Mouse (Mus musculus) hindbrain, embryonic 15.5 days (tissue): ENCODE measurements around the gene Lamp1. TPM values are rescaled to one million over a fixed set of nuclear protein-coding genes. Genes with fewer than 3 reads are reported as not detected.
A peak's percentile ranks its signal among the peaks of the same experiment; 100 is the strongest.
"Not testable (repeated sequence)": the region's sequence is repeated elsewhere in the genome, so short reads cannot be mapped to it uniquely, and the experiment has no call there.

Source experiments
- ATAC-seq: fragments of 200-750 bp; cut with Nextera tagmentation; 2 replicates; pipeline ENCODE4 v1.8.0; 2017; ENCODE audit warnings: low read depth, moderate number of reproducible peaks, moderate TSS enrichment; ENCODE audit not compliant: low FRiP score
- H3K27ac ChIP-seq: fragments of 300-500 bp; sonication (generic); replicated peaks from 2 replicates; pipeline ENCODE4 v1.5.1; 2015; ENCODE audit warnings: mild to moderate bottlenecking, inconsistent platforms
- H3K27me3 ChIP-seq: fragments of 300-500 bp; sonication (generic); 2 replicates; pipeline ENCODE4 v1.6.1; 2015; ENCODE audit warnings: control low read depth, inconsistent platforms
- H3K36me3 ChIP-seq: fragments of 300-500 bp; sonication (generic); 2 replicates; pipeline ENCODE4 v1.6.1; 2015; ENCODE audit warnings: control low read depth, inconsistent platforms
- H3K4me1 ChIP-seq: fragments of 300-500 bp; sonication (generic); replicated peaks from 2 replicates; pipeline ENCODE4 v1.6.1; 2015; ENCODE audit warnings: control low read depth, inconsistent platforms
- H3K4me2 ChIP-seq: fragments of 300-500 bp; sonication (generic); 2 replicates; pipeline ENCODE4 v1.6.1; 2015; ENCODE audit warnings: moderate library complexity, mild to moderate bottlenecking, inconsistent platforms
- H3K4me3 ChIP-seq: fragments of 300-500 bp; sonication (generic); 2 replicates; pipeline ENCODE4 v1.5.1; 2015; ENCODE audit warnings: mild to moderate bottlenecking, inconsistent platforms
- H3K9ac ChIP-seq: fragments of 300-500 bp; sonication (generic); 2 replicates; pipeline ENCODE4 v1.6.1; 2015; ENCODE audit warnings: inconsistent platforms
- H3K9me3 ChIP-seq: fragments of 300-500 bp; sonication (generic); 2 replicates; pipeline ENCODE4 v1.6.1; 2016; ENCODE audit warnings: control low read depth, inconsistent platforms
- WGBS: fragments of 180-500 bp; shearing (Covaris S2); methylation state at CpG from one replicate; pipeline ENCODE4 v1.1.7; 2015; 5-methylcytosine and 5-hydroxymethylcytosine counted together
- polyA plus RNA-seq: library from polyadenylated mRNA; unstranded; fragments of >200 nt; fragmentation: Nextera tagmentation; extraction: Ambion mirVana; gene quantifications from 2 replicates; pipeline ENCODE4 v1.2.1, GENCODE M21; 2015

The Lamp1 gene
- 297 and 317 TPM in 2 replicates for polyA plus RNA-seq

- ATAC-seq, result peak; percentile 97
- under 1% methylated on average over 45 of the region's 50 CpGs for WGBS
- peak within 1 kb of the TSS; percentile 81 for H3K27ac ChIP-seq
These were observed at the start of gene Lamp1 for GRCm38 (mm10) chr8:13158718-13159376. Lamp1 (plus strand) TSS chr8:13159161.

GRCm38 (mm10) chr8:13109416-13109960 is 49.5 kb upstream of the Lamp1 start:
- ATAC-seq, result no peak
- Histone ChIP-seq H3K9ac (no peak overlapping the region), H3K4me2 (no peak overlapping the region), H3K36me3 (no peaks in the 10 kb centered on the region), H3K4me1 (peaks cover 27% of the 10 kb centered on the region), H3K9me3 (no peaks in the 10 kb centered on the region), H3K4me3 (no peak overlapping the region), H3K27ac (no peak overlapping the region), H3K27me3 (no peaks in the 10 kb centered on the region)
- WGBS, result 67% methylated on average over 1 of the region's 1 CpGs

More at GRCm38 (mm10) chr8:13158718-13159376, at the start of gene Lamp1:
- H3K4me1 ChIP-seq, result peaks cover 24% of the 10 kb centered on the region
- H3K9ac ChIP-seq, result peak within 1 kb of the TSS; percentile 99
- peak within 1 kb of the TSS; percentile 90 for H3K4me2 ChIP-seq
- H3K4me3 ChIP-seq, result peak within 1 kb of the TSS; percentile 94
- H3K9me3 ChIP-seq, result no peaks in the 10 kb centered on the region
- H3K36me3 ChIP-seq, result no peaks in the 10 kb centered on the region
- H3K27me3 ChIP-seq, result no peaks in the 10 kb centered on the region

- H3K4me1 ChIP-seq, result peaks cover 19% of the 10 kb centered on the region
- no peak for ATAC-seq
- no peak overlapping the region for H3K4me3 ChIP-seq
- no peak overlapping the region for H3K4me2 ChIP-seq
- H3K27me3 ChIP-seq, result no peaks in the 10 kb centered on the region
- no peak overlapping the region for H3K27ac ChIP-seq
- no peaks in the 10 kb centered on the region for H3K36me3 ChIP-seq
- no peak overlapping the region for H3K9ac ChIP-seq
- no peaks in the 10 kb centered on the region for H3K9me3 ChIP-seq
- WGBS, result 90% methylated on average over 11 of the region's 11 CpGs
These were observed 47.0 kb upstream of the Lamp1 start for GRCm38 (mm10) chr8:13111917-13112316.

GRCm38 (mm10) chr8:13113232-13113631 is 45.7 kb upstream of the Lamp1 start:
- H3K27ac ChIP-seq, result no peak overlapping the region
- ATAC-seq, result no peak
- 95% methylated on average over 4 of the region's 4 CpGs for WGBS
- H3K9ac ChIP-seq, result no peak overlapping the region
- H3K27me3 ChIP-seq, result no peaks in the 10 kb centered on the region
- no peaks in the 10 kb centered on the region for H3K36me3 ChIP-seq
- H3K9me3 ChIP-seq, result no peaks in the 10 kb centered on the region
- peaks cover 12% of the 10 kb centered on the region for H3K4me1 ChIP-seq
- no peak overlapping the region for H3K4me3 ChIP-seq
- H3K4me2 ChIP-seq, result no peak overlapping the region

- no peak overlapping the region for H3K9ac ChIP-seq
- H3K9me3 ChIP-seq, result no peaks in the 10 kb centered on the region
- no peak overlapping the region for H3K4me3 ChIP-seq
- H3K27me3 ChIP-seq, result no peaks in the 10 kb centered on the region
- 96% methylated on average over 2 of the region's 2 CpGs for WGBS
- H3K4me1 ChIP-seq, result no peaks in the 10 kb centered on the region
- no peak overlapping the region for H3K4me2 ChIP-seq
- peaks cover 15% of the 10 kb centered on the region; the same call in 1 of the 2 replicates for H3K36me3 ChIP-seq
- ATAC-seq, result no peak
- no peak overlapping the region for H3K27ac ChIP-seq
These were observed 41.9 kb upstream of the Lamp1 start for GRCm38 (mm10) chr8:13117096-13117495.

GRCm38 (mm10) chr8:13118516-13118915 is 40.4 kb upstream of the Lamp1 start:
- H3K4me3 ChIP-seq, result no peak overlapping the region
- 81% methylated on average over 3 of the region's 3 CpGs for WGBS
- H3K27ac ChIP-seq, result no peak overlapping the region
- H3K27me3 ChIP-seq, result no peaks in the 10 kb centered on the region
- no peaks in the 10 kb centered on the region for H3K9me3 ChIP-seq
- no peak for ATAC-seq
- H3K4me2 ChIP-seq, result no peak overlapping the region
- H3K9ac ChIP-seq, result no peak overlapping the region
- H3K4me1 ChIP-seq, result no peaks in the 10 kb centered on the region
- peaks cover 18% of the 10 kb centered on the region for H3K36me3 ChIP-seq

GRCm38 (mm10) chr8:13120882-13121665 is 37.9 kb upstream of the Lamp1 start:
- ATAC-seq, result no peak
- no peak overlapping the region for H3K4me2 ChIP-seq
- H3K27me3 ChIP-seq, result no peaks in the 10 kb centered on the region
- H3K9me3 ChIP-seq, result no peaks in the 10 kb centered on the region
- no peak overlapping the region for H3K9ac ChIP-seq
- peaks cover 38% of the 10 kb centered on the region for H3K36me3 ChIP-seq
- H3K4me1 ChIP-seq, result no peaks in the 10 kb centered on the region
- H3K27ac ChIP-seq, result no peak overlapping the region
- H3K4me3 ChIP-seq, result no peak overlapping the region
- 84% methylated on average over 7 of the region's 7 CpGs for WGBS

- H3K4me1 ChIP-seq, result no peaks in the 10 kb centered on the region
- no peak overlapping the region for H3K9ac ChIP-seq
- ATAC-seq, result no peak
- no peaks in the 10 kb centered on the region for H3K27me3 ChIP-seq
- 97% methylated on average over 7 of the region's 7 CpGs for WGBS
- H3K27ac ChIP-seq, result no peak overlapping the region
- no peaks in the 10 kb centered on the region for H3K9me3 ChIP-seq
- H3K4me2 ChIP-seq, result no peak overlapping the region
- no peak overlapping the region for H3K4me3 ChIP-seq
- H3K36me3 ChIP-seq, result peaks cover 56% of the 10 kb centered on the region
These were observed 36.0 kb upstream of the Lamp1 start for GRCm38 (mm10) chr8:13122887-13123421.

- no peak overlapping the region for H3K9ac ChIP-seq
- H3K27ac ChIP-seq, result no peak overlapping the region
- H3K9me3 ChIP-seq, result no peaks in the 10 kb centered on the region
- H3K36me3 ChIP-seq, result peaks cover 65% of the 10 kb centered on the region
- no peaks in the 10 kb centered on the region for H3K27me3 ChIP-seq
- ATAC-seq, result no peak
- no peak overlapping the region for H3K4me2 ChIP-seq
- H3K4me3 ChIP-seq, result no peak overlapping the region
- 97% methylated on average over 8 of the region's 8 CpGs for WGBS
- H3K4me1 ChIP-seq, result no peaks in the 10 kb centered on the region
These were observed 34.1 kb upstream of the Lamp1 start for GRCm38 (mm10) chr8:13124897-13125296.

GRCm38 (mm10) chr8:13132220-13132619 is 26.7 kb upstream of the Lamp1 start:
- not testable (repeated sequence) for H3K4me3 ChIP-seq, H3K4me2 ChIP-seq, ATAC-seq, H3K27me3 ChIP-seq, H3K27ac ChIP-seq, H3K4me1 ChIP-seq, H3K9ac ChIP-seq, H3K9me3 ChIP-seq
- peaks cover 89% of the 10 kb centered on the region for H3K36me3 ChIP-seq
- 69% methylated on average over 9 of the region's 9 CpGs for WGBS

GRCm38 (mm10) chr8:13139641-13140182 is 19.2 kb upstream of the Lamp1 start:
- no peak for ATAC-seq
- Histone ChIP-seq H3K4me2 (no peak overlapping the region), H3K9ac (no peak overlapping the region), H3K4me1 (no peaks in the 10 kb centered on the region), H3K4me3 (no peak overlapping the region), H3K36me3 (peaks cover 98% of the 10 kb centered on the region), H3K27ac (no peak overlapping the region), H3K9me3 (no peaks in the 10 kb centered on the region), H3K27me3 (no peaks in the 10 kb centered on the region)
- WGBS, result 95% methylated on average over 6 of the region's 6 CpGs

- WGBS, result 93% methylated on average over 5 of the region's 5 CpGs
- no peak for ATAC-seq
- Histone ChIP-seq H3K4me2 (no peak overlapping the region), H3K9ac (no peak overlapping the region), H3K36me3 (peaks cover 98% of the 10 kb centered on the region), H3K4me1 (no peaks in the 10 kb centered on the region), H3K4me3 (no peak overlapping the region), H3K27me3 (no peaks in the 10 kb centered on the region), H3K27ac (no peak overlapping the region), H3K9me3 (no peaks in the 10 kb centered on the region)
These were observed 17.3 kb upstream of the Lamp1 start for GRCm38 (mm10) chr8:13141681-13142080.
